Mouse (Mus musculus) cerebellum, postnatal 10 days (tissue): Measurements from ENCODE around the gene Smurf1.
A peak's percentile ranks its signal among the peaks of the same experiment; 100 is the strongest.

Experiments
- DNase-seq, 2 experiments: peaks; one replicate each; pipeline ENCODE4 v3.0.0; 2021; ENCODE audit warnings: mixed read lengths in 2 of 2

The Smurf1 gene

GRCm38 (mm10) chr5:144952592-144952991 is 13.1 kb downstream of the Smurf1 start:
- DNase-seq: peak; percentile 52 to 71

DNA sequence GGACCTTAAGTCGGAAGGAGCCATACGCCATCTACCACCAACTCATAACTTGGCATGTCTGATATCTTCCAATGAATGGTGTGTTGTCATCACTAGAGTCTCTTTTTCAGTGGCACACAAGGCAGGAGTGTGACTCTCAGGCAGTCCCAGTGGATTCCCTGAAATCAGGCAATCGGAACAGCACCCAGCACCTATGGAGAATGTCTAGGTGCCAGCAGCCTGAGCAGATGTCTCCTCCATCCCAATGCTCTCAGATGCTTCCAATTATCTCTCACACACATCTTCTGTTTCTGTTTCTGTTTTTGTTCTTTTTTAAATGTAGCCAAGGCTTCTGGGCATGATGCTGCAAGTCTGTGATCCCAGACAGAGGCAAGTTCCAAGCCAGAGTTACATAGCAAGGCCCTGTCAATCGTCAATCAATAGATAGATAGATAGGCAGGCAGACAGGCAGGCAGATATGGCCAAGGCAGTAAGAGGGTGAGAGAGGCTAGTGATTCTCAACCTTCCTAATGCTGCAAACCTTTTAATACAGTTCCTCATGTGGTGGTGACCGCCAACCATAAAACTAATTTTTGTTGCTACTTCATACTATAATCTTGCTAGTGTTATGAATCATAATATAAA is 15.1 kb downstream of the Smurf1 start:
- DNase-seq: no peak

GRCm38 (mm10) chr5:144949856-144950255 is 15.8 kb downstream of the Smurf1 start:
- DNase-seq: no peak

DNA sequence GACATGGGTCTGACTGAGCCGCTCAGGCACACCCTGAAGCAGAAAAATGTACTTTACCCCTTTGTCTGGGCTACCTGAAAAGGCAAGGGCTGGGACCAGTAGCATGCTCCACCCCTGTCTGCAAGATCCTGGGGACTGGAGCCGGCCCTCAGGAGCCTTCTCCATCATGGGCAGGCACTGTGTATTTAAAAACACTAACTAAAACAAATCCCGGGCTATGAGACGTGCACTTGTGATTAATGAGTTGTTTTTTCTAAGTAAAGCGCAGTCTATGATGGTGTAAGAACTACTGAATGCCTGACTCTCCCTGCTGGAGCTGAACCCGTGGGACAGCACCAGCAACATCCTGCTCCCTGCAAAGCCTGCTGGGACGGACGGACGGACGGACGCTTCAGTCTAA is 17.2 kb downstream of the Smurf1 start:
- DNase-seq: no peak

GRCm38 (mm10) chr5:144948002-144948401 is 17.6 kb downstream of the Smurf1 start:
- DNase-seq: no peak

- peak; percentile 76 to 80 for DNase-seq
These were observed 19.6 kb downstream of the Smurf1 start for GRCm38 (mm10) chr5:144946032-144946431.

DNA sequence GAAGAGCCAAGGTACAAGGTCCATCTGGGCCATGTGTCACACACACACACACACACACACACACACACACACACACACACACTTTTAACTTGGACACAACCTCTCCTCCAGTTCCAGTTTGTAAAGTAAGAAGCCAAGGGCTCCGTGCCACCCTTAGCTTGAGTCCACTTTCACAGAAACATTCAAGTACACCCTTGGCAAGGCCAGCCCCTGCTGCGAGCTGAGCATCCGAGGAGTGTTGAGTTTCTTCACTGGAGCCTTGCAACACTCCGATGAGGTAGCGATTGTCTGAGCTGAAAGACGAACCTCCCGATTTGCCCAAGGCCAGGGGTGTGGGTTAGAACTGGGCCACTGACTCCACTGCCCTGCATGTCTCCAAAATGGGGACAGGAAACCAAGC is 20.7 kb downstream of the Smurf1 start:
- no peak for DNase-seq

GRCm38 (mm10) chr5:144944370-144944769 is 21.3 kb downstream of the Smurf1 start:
- DNase-seq: no peak

- no peak for DNase-seq
These were observed 22.3 kb downstream of the Smurf1 start for GRCm38 (mm10) chr5:144943346-144943745.

DNA sequence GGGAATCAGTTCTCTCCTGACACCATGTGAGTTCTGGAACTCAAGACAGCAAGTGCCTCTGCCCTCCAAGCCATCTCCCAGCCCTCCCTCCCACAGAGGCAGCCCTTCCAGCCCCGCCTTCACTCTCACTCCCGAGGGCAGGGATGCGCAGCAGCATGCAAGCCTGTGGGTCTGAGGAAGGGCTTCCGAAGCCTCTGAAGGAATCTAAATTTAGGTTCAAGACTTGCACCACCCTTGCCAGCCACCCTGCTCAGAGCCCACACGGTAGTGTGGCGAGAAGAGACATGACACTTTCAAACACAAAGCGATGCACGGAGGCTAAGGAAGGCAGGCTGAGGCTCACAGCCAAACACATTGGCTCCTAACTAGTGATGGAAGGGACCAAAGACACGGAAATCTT is 23.2 kb downstream of the Smurf1 start:
- peak; percentile 30 to 33 for DNase-seq

- no peak for DNase-seq
These were observed 24.7 kb downstream of the Smurf1 start for GRCm38 (mm10) chr5:144940904-144941303.

DNA sequence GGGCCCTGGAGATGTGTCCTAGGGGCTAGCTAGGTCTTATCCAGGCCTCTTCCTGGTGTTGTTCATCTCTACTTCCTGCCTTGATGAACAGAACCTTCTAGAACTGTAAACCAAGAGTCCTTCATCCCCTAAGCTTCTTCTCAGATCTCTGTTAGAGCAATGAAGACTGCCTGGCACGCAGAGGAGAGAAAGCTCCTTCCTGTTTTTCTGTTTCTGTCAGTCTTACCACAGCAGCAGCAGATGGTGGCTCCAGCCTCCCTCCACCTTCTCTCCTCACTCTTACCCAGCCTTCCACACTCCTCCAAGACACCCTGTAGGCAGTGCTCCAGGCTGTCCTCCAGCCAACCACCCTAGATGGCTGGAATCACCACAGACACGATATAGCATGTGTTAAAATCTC is 28.3 kb downstream of the Smurf1 start:
- no peak for DNase-seq

DNA sequence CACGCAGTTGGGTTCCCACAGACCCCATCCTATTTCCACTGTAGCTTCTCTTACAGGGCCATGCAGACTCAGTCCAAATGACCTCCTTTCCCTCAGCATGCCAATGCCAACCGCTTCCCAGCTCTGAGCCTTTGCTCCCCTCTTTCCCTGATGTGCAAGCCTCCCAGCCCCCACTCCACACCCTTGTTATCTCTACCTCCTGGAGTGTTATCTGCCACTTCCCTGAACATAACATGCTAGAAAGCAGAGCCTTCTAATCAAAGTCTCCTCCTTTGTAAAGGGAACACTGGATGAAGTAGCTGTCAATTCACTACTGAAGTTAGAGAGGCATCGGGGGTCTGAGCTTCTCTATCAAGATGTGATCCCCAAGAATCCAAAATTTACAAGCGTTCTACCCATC is 32.2 kb downstream of the Smurf1 start:
- DNase-seq: no peak

GRCm38 (mm10) chr5:144931841-144932240 is 33.8 kb downstream of the Smurf1 start:
- DNase-seq: no peak

- no peak for DNase-seq
These were observed 36.6 kb downstream of the Smurf1 start for GRCm38 (mm10) chr5:144928856-144929713.

- DNase-seq: no peak
These were observed 39.4 kb downstream of the Smurf1 start for GRCm38 (mm10) chr5:144926275-144926674.

- no peak for DNase-seq
These were observed 42.3 kb downstream of the Smurf1 start for GRCm38 (mm10) chr5:144923351-144923750.

- DNase-seq: no peak
These were observed 45.9 kb downstream of the Smurf1 start for GRCm38 (mm10) chr5:144919790-144920189.

DNA sequence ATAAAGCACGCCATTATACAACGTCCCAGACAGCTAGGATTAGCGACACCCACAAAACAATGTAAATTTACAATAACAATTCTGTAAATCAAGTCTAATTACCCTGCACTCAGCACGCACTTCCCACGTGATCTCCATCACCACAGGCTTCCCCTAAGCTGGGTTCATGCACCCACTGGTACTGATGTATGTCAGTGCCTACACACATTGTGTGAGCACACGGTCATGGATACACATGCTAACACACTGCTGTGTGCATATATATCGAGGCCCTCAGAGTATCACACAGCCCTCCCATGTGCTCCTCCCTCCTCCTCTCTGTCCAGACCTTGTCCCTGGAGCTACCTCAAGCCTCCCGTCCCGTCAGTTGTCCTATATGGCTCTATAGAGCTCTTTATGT is 46.5 kb downstream of the Smurf1 start:
- no peak for DNase-seq

- no peak for DNase-seq
These were observed 47.4 kb downstream of the Smurf1 start for GRCm38 (mm10) chr5:144918204-144918603.

- DNase-seq: no peak
These were observed 48.5 kb downstream of the Smurf1 start for GRCm38 (mm10) chr5:144917172-144917571.

DNA sequence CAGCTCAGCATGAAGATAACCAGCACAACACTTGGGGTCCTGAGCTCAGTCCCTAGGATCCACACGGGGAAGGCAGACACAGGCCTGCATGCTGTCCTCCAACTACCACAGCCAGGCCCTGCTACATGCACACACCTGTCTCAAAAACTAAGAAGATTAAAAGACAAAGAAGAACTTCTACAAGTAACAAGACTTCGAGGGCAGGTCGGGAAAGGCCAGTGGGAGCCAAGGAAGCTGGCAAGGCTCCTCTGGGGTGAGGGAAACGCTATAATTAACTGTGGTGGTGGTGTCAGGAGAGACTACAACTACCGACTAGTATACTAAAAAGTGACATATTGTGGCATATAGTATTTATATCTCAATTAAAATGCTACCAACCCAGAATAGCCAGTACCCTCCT is 49.8 kb downstream of the Smurf1 start:
- no peak for DNase-seq

- peak; percentile 49 to 68 for DNase-seq
These were observed 51.2 kb downstream of the Smurf1 start for GRCm38 (mm10) chr5:144914433-144914906.

- peak; percentile 79 to 89 for DNase-seq
These were observed 51.7 kb downstream of the Smurf1 start for GRCm38 (mm10) chr5:144913923-144914322.
